Mouse (Mus musculus) ES-E14 (cell line): ENCODE measurements around the gene Nav2.

Source experiments
- CHD2 ChIP-seq: IDR thresholded peaks from 2 replicates; pipeline ENCODE4 v1.6.1; 2014; ENCODE audit warnings: mild to moderate bottlenecking, low read depth, low read length, inconsistent platforms
- MAFK ChIP-seq: IDR thresholded peaks from 2 replicates; pipeline ENCODE4 v1.6.1; 2014; ENCODE audit warnings: mild to moderate bottlenecking, low read depth, low read length, inconsistent platforms; ENCODE audit not compliant: insufficient read depth

DNA sequence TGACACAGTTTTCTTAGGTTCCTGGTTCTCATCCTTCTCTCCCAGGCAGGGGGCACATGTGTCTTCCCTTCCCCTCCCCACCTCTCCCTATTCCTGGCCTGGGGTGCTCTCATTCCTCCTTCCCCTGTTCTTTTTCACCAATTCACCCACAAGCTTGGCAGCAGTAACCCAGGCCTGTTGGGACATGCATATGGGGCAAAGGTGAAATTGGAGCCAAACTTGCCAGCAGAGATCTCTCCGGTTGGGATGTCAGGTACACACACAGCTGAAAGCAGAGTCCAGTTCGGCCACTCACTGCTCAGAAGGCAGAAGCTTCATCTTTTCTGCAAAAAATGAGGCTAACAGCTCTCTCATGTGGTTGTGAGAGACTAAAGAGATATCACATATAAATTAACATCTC is 26.3 kb downstream of the Nav2 start:
- TF ChIP-seq CHD2 (no peak), MAFK (no peak)
